Mouse (Mus musculus) megakaryocyte-erythroid progenitor cell, adult 5 weeks (primary cell): Measurements from ENCODE around the gene Tsx. TPM values are rescaled to one million over a fixed set of nuclear protein-coding genes. Genes with fewer than 3 reads are reported as not detected.

Source experiments
- polyA plus RNA-seq: library from polyadenylated mRNA; stranded (reverse); fragments of >175 nt; gene quantifications from 2 replicates; pipeline ENCODE4 v1.2.3, GENCODE M21; 2012

The Tsx gene
- polyA plus RNA-seq = not detected in 2 replicates

DNA sequence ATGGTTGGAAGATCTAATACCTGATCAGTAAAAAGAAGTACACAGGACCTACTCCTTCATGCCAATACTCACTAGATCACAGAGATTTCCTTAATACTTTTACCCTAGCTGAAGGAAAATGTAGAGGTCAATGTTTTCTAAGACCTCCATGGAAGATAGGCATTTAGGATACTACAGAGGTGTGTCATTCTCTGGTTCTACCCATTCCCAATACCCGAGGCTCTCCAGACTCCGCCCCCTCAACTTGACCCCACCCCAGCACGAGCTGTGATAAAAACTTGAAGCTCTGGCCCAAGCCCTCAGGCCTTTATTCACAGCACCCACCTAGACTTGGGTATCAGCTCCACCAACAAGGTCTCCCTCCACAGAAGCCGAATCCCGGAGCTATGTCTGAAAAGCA lies at the start of gene Tsx:
Tsx (plus strand) TSS at position 301 of the 400 bp plus-strand sequence.

DNA sequence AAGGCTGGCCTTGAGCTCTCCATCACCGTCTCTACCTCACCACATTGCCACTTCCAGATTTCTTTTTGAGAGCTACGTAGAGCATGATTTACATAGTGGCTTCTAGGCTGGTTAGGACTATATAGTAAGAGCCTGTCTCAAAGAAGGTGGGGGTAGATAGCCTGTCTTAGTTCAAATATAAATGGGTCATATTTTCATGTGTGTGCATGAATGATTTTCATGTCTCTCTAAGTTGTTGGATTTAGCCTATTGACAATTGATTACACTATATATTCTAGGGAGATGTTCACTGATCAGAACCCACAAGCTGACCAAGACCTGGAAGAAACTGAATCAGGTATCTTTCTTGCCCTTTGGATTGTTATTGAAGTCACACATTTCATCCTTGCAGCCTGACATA lies 7.4 kb downstream of the Tsx start, which contains the start of gene Gm26992:
Gm26992 (plus strand) TSS at position 301 of the 400 bp plus-strand sequence.

Other genes starting within 250 kb of the Tsx start
- not detected in 2 replicates for gene Nap1l2, start 227.8 kb upstream of the Tsx start, polyA plus RNA-seq
- not detected in 2 replicates for gene Cdx4, start 93.1 kb upstream of the Tsx start, polyA plus RNA-seq
- 0.01 TPM in 1 of 2 replicates, not detected in the other for gene Chic1, start 58.0 kb upstream of the Tsx start, polyA plus RNA-seq
- not detected in 2 replicates for gene Gm26992, start 7.5 kb downstream of the Tsx start, polyA plus RNA-seq
- gene Zcchc13, start 216.1 kb downstream of the Tsx start, polyA plus RNA-seq = not detected in 2 replicates